Mouse (Mus musculus) 416B (cell line): ENCODE data around the gene Spta1.

ENCODE experiments used
- DNase-seq: peaks from one replicate; pipeline ENCODE4 v3.0.0; 2011; ENCODE audit warnings: low read depth

Gene Spta1

GRCm38 (mm10) chr1:174172605-174173004 is at the start of gene Spta1:
Spta1 (plus strand) TSS chr1:174172776.
- peak; percentile 17 for DNase-seq

- DNase-seq = no peak
Measured at GRCm38 (mm10) chr1:174131217-174131616, 41.4 kb upstream of the Spta1 start, which contains the start of gene Olfr424. Olfr424 (plus strand) TSS chr1:174131517.

GRCm38 (mm10) chr1:174131999-174132398 is 40.6 kb upstream of the Spta1 start:
- no peak for DNase-seq

- DNase-seq = no peak
Measured at GRCm38 (mm10) chr1:174141384-174141783, 31.2 kb upstream of the Spta1 start.

- DNase-seq = no peak
Measured at GRCm38 (mm10) chr1:174146696-174147095, 25.9 kb upstream of the Spta1 start.

- DNase-seq = no peak
Measured at GRCm38 (mm10) chr1:174149289-174149688, 23.3 kb upstream of the Spta1 start.

- DNase-seq = no peak
Measured at GRCm38 (mm10) chr1:174155333-174155732, 17.2 kb upstream of the Spta1 start, which contains the start of gene Olfr420. Olfr420 (plus strand) TSS chr1:174155633.

GRCm38 (mm10) chr1:174157622-174158021 is 15.0 kb upstream of the Spta1 start:
- DNase-seq = no peak

- no peak for DNase-seq
Measured at GRCm38 (mm10) chr1:174158512-174158911, 14.1 kb upstream of the Spta1 start.

- peak; percentile 29 for DNase-seq
Measured at GRCm38 (mm10) chr1:174159095-174159494, 13.5 kb upstream of the Spta1 start.

- peak; percentile 24 for DNase-seq
Measured at GRCm38 (mm10) chr1:174169024-174169423, 3.6 kb upstream of the Spta1 start.

GRCm38 (mm10) chr1:174170706-174171501 is 1.7 kb upstream of the Spta1 start:
- no peak for DNase-seq

- DNase-seq = no peak
Measured at GRCm38 (mm10) chr1:174171537-174171936, 1.0 kb upstream of the Spta1 start.

- DNase-seq = no peak
Measured at GRCm38 (mm10) chr1:174204699-174205098, 32.1 kb downstream of the Spta1 start.

- DNase-seq = no peak
Measured at GRCm38 (mm10) chr1:174212286-174212685, 39.7 kb downstream of the Spta1 start.

- DNase-seq = no peak
Measured at GRCm38 (mm10) chr1:174215270-174216038, 42.9 kb downstream of the Spta1 start.

GRCm38 (mm10) chr1:174216528-174217204 is 44.1 kb downstream of the Spta1 start:
- DNase-seq = no peak

- DNase-seq = no peak
Measured at GRCm38 (mm10) chr1:174239916-174240315, 67.3 kb downstream of the Spta1 start.

GRCm38 (mm10) chr1:174244621-174245020 is 72.0 kb downstream of the Spta1 start:
- no peak for DNase-seq

GRCm38 (mm10) chr1:174246080-174246479 is 73.5 kb downstream of the Spta1 start:
- no peak for DNase-seq

GRCm38 (mm10) chr1:174247170-174247569 is 74.6 kb downstream of the Spta1 start:
- no peak for DNase-seq

- DNase-seq = no peak
Measured at GRCm38 (mm10) chr1:174250376-174250775, 77.8 kb downstream of the Spta1 start.
